Mouse (Mus musculus): ENCODE data around the gene Socs1. TPM values are rescaled to one million over a fixed set of nuclear protein-coding genes. Genes with fewer than 3 reads are reported as not detected.
A peak's percentile ranks its signal among the peaks of the same experiment; 100 is the strongest.

Socs1 gene
- total RNA-seq, 2 experiments from 2014 or later = 1.0 to 1.1 TPM

DNA sequence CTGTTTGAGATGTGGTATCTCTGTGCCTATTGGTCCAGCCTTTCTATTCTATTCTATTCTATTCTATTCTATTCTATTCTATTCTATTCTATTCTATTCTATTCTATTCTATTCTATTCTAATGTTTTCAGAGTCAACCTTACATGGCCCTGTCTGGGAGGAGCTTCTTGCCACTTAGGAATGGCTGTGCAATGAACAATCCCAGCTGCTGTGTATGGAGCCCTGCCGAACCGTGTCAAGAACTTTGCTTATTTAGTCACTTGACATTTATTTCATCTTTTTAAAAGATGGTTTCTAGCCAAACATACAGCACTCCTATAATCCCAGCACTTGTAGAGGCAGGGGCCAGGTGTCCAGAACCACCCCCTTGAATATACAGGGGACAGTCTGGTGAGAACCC, 21.0 kb downstream of the Socs1 start:
- DNase-seq (ENCODE audit: low spot score in 2 of 2) = no peak

DNA sequence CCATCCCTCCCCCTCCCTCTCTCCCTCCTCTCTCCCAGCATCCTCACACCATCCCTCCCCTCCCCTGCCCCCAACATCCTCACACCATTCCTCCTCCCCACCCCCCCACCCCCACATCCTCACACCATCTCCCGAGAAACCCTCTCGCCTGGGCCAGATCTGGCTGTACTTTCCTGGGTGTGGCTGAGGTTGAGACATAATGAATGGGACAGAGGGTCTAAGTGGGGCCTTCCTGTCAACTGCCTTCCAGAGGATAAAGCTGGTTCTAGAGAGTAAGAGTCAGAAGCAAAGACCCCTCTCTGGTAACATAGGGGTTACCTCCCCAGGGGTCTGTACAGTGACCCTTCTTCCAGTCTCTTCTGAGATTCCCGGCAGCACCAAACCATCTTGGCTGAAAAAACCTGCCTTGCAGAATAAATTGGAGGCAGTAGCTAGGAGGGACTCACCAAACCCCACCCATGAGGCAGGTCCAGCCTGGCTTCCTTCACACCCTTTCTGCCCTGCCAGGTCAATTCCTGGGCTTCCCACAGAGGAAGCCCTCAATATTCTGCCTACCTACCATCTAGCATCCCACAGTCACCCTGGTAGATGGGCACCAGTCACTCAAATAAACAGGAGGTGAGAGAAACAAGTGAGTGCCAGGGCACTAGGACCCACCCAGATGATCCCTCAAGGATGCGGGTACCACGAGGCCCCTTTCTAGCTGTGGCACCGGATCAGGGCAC, 21.6 kb downstream of the Socs1 start:
- DNase-seq (ENCODE audit: low spot score in 2 of 2) = no peak

DNA sequence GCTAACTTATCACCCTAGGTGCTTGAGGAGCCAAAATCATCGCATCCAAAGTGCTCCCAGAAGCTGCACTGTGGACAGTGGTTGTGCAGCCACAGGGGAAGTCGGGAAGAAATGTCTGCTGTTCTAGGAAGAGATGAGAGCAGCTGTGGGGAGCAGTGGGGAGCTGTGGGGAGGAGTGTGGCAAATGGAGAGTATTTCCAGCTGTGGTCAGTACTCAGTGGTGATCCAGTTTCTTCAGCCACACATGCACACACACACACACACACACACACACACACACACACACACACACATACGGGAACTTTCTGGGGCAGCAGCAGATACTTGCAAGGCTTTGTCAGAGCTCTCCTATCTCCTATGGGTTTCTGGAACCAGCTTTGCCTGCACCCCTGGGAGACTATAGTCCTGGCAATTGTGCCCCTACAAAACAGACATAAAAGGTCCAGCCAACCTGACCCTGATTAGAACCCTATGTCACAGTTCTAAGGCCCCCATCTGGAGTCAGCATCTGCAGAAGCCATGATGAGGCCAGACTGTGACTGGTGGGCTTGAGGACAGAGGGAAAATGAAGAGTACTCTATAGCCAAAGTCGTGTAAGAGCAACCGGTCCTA, 22.7 kb downstream of the Socs1 start:
- no peak for DNase-seq (ENCODE audit: low spot score in 2 of 2)

DNA sequence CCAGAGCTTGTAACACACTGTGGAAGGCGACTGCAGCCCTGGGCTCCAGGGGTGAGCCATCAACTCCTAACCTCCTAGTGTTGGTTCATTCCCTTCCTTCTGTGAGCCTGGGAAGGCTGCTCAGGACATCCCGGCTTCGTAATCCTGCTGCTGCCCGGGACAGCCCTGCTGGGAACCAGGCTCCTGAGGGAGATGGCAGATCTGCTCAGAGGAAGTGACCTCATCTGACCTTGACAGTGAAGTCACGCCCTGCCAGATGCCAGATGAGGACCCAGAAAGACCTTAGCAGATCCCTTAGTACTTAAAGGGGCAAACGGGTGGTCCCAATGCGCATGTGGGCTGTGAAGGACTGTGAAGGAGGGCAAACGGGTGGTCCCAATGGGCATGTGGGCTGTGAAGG, 24.2 kb downstream of the Socs1 start:
- no peak for DNase-seq (ENCODE audit: low spot score in 2 of 2)

DNA sequence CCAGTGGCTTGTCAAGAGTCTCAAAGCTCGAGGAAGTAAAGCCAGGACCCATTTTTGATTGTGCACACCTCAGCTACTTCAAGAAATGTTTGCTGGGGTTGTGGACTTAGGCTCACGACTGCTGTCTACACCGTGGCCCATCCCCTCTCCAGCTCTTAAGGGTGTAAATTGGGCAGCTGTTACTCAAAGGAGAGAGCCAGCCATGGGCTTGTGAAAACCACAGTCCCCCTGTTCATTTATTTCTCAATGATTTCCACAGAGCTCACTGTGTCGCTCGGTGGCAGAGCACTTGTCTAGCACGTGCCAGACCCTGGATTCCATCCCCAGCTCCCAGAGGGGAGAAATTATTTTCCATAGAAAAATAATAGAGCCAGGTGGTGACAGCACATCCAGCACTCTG, 29.2 kb downstream of the Socs1 start:
- no peak for DNase-seq (ENCODE audit: low spot score in 2 of 2)

DNA sequence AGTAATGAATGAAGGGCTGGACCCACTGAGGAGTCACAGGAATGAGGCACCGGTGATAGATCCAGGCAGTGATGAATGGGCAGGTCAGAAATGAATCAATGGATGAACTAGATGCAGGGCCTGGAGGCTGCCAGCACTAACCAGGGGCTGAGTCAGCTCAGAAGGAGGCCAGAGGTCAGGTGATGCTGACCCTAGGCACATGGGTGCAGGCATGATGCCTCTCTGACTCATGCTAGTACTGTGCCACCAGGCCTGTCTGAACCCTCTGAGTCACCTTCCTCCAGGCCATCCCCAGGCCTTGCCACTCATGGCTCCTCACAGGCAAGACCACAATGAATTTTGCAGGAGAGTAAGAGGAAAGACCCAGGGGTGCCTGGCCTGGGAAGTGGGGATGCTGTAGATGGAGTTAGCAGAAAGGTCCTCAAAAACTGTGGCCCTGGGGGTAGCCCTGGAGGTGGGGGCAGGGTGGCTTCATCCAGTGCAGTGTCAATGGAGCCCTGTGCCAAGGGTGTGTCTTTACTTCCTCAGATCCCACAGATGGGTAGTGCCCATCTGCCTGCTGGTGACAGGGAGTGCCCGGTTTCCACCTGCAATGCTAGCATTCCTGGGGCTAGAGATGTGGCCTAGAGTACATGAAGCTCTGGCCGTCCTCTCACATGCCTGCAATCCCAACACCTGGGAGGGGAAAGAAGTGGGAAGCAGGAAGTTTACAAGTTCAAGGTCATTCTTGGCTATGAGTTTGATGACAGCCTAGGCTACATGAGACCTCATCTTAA, 30.6 kb downstream of the Socs1 start:
- DNase-seq (ENCODE audit: low spot score in 2 of 2) = no peak

DNA sequence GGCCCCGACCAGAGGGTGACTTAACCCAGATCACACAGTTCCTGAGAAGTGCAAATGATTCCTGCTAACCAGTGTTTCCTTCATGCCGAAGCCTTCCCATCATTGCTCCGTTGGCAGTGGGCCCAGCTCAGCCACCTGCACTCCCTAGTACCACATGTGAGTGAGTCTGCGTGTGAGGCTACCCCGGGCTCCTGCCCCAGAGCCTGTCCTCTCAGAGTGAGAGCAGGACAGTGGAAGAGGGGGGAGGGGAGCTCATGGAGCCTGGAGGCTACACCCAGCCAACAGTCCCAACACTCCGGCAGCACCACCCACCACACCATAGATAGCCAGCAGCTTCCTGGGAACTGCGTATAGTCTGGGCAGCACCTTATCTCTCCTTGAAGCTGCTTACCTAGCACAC, 35.5 kb downstream of the Socs1 start:
- DNase-seq (ENCODE audit: low spot score in 2 of 2) = peak; percentile 25 to 30

DNA sequence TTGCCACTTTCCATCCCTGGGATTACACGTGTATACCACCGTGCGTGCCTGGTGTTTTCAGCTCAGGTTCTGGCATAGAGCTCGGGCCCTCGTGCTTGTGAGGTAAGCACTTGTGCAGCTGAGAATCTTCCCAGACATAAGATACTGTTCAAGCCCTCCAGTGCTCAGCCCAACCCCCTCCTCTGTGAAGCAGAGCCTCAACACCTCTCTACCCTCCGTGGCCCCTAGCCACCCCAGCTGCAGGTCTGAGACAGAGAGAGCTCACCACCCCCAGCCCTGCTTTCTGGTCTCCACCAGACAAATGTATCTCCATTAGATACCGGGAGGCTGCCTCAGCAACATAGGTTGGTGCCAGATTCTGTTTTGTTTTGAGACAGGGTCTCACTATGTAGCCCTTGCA, 36.1 kb downstream of the Socs1 start:
- DNase-seq (ENCODE audit: low spot score in 2 of 2) = no peak

DNA sequence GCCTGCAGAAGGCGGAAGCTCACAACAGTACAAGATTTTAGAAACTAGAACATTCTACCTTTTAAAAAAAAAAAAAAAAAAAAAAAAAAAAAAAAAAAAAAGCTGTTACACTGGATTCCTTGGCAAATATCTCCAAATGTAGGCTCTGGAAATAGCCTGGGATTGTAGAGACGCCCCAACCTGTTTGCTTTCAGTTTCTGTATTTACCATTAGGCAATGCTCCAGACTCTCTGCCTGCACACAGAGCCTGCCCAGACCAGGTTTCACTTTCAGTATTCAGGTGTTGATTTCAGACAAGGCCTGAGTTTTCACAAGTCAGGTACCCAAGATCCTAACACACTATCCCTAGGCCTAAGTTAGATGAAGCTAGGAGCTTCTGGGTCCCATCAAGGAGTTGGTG, 44.3 kb downstream of the Socs1 start:
- DNase-seq (ENCODE audit: low spot score in 2 of 2) = no peak

DNA sequence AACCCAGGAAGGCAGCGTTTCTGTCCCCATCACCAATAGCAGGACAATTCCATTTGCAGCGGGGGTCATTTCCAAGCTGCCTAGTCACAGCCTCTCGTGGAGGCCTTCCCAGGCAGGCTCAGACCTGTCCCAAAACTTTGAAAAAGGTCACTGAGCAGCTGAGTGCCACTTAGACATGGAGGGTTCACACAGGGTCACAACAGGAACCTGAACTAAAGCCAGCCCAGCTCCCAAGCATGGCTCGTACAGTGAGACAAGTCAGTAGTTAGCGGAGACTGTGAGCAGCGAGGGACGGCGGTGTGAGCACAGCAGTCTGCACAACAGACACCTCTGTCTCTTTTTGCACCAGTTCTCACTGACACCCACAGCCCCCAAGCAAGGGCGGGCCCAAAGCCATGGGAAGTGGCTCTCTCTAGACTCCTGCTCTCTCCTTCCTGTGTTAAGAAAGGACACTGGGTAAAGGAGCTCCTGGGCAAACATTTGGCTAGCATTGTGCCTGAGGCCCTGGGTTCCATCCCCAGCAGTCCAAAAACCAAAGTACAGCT, 45.4 kb downstream of the Socs1 start:
- no peak for DNase-seq (ENCODE audit: low spot score in 2 of 2)

DNA sequence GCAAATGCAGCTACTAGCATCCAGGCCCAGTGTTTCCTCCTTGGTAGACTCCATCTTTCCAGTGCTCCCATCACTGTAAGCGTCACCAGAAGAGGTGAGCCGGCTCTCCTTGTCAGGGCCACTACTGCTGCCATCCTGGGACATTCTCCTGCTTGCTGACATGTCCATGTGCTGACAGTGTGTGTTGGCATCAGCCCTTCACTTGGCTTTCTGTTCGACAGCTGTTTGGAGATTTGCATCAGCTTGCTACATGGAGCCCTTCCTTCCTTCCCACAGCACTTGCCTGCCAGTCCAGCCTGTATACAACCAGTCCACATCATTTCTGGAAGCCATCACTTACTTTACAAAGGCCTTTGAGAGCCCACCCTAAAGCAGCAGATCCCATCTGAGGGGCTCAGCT, 46.5 kb downstream of the Socs1 start:
- DNase-seq (ENCODE audit: low spot score in 2 of 2) = no peak

DNA sequence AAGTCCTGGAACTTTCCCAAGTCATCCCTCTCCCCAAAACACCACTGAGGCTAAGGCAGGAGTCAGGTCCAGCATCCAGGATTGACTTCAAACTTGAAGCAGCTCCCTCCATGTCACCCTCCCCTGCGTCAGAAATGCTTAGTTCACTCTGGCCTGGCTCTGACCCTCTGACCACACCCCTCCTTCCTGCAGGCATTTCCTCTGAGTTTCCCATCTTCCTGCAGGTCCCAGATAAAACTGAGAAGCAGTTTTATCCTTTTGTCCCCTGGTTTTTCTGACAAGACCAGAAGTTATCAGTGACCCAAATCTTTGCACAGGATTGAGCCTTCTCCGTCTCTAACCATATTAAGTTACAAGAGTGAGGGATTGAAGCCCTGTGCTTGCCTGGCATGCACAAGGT, 47.8 kb downstream of the Socs1 start:
- DNase-seq (ENCODE audit: low spot score in 2 of 2) = no peak

DNA sequence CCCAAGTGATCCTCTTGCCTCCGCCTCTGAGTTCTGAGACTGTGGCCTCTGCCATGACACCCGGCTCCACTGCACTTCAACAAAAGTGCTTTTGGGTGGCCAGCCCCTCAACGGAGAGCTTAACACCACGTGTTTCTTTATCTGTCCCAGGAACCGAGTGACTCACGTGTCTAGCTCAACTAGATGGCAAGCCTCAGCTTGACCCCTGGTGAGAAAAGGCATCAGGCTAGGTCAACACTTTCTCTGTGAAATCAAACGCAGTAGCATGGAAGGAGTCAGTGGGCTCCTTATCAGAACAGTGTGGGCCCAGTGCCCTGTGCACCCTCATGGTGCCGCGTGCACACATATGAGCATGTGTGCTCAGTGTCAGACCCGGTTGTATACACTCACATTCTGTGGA, 49.0 kb downstream of the Socs1 start:
- DNase-seq (ENCODE audit: low spot score in 2 of 2) = no peak

DNA sequence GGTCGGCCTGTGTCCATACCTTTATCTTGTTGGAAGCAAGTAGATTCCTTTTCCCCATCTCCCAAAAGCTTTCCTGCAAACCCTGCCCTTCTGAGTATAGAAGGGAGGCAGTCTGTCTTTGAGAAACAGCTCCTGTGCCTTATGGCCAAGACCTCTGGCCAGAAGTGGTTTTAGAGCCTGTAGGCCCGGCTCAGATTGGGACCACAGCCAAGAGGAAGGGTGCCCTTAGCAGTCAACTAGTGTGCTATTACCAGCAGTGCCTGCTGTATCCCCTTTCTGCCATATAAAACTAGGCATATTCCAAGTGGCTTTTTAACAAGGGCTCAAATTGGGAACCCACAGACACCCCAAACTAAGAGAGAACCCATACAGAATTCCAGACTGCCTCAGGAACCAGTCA, 49.6 kb downstream of the Socs1 start:
- DNase-seq (ENCODE audit: low spot score in 2 of 2) = no peak

DNA sequence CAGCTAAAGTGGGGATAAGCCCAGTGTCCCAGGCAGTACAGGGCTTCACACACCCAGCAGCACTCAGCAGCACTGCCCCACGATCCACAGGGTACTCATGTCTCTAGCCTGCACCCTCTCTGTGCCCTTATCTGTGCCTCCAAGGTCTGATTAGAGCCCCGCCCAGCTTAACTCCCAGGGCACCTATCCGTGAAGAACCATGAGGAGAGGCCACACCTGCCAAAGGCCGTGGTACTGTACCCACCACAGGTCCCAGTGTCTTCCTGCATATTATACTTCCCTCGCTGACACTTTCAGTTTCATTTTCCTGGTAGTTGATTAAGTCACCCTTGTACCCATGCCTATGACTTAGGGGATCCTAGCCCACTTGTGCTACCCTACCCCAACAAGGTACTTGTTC, 52.9 kb downstream of the Socs1 start:
- DNase-seq (ENCODE audit: low spot score in 2 of 2) = no peak

Other genes with a start within 250 kb of the Socs1 start
- 10 to 100 TPM; 64.4 to 69.2 TPM for gene Dexi, start 242.5 kb downstream of the Socs1 start, total RNA-seq (2021)
- 10 to 100 TPM; 98.0 to 98.1 TPM for gene Clec16a, start 240.2 kb downstream of the Socs1 start, total RNA-seq (2021)
- gene Tnp2, start 3.1 kb upstream of the Socs1 start, total RNA-seq (2021) = not detected
- gene Prm3, start 5.4 kb upstream of the Socs1 start, total RNA-seq (2021) = not detected
- not detected for gene Prm2, start 10.6 kb upstream of the Socs1 start, total RNA-seq (2021)
- gene Prm1, start 20.3 kb upstream of the Socs1 start, total RNA-seq (2021) = not detected
- not detected for gene Gm11172, start 27.4 kb upstream of the Socs1 start, total RNA-seq (2021)
- gene Rmi2, start 49.5 kb upstream of the Socs1 start, total RNA-seq (2021) = under 1 TPM in 1 of 2 experiments, not detected in 1; 0.16 TPM